Mouse (Mus musculus) testis, adult 2 months (tissue): ENCODE data around the gene Ubash3b. TPM values are rescaled to one million over a fixed set of nuclear protein-coding genes. Genes with fewer than 3 reads are reported as not detected.

Source experiments
- H3K27ac ChIP-seq: fragments of 200-500 bp; 2 replicates; pipeline ENCODE4 v1.5.1; 2012; ENCODE audit warnings: low read depth, low read length; ENCODE audit not compliant: control insufficient read depth, insufficient read depth
- H3K27me3 ChIP-seq: fragments of 200-500 bp; 2 replicates; pipeline ENCODE4 v1.6.1; 2012; ENCODE audit warnings: mild to moderate bottlenecking, low read length, moderate library complexity; ENCODE audit not compliant: control insufficient read depth, insufficient read depth
- H3K36me3 ChIP-seq: fragments of 200-500 bp; 2 replicates; pipeline ENCODE4 v1.6.1; 2012; ENCODE audit warnings: mild to moderate bottlenecking, low read length; ENCODE audit not compliant: control insufficient read depth, insufficient read depth
- H3K4me1 ChIP-seq: fragments of 200-500 bp; 2 replicates; pipeline ENCODE4 v1.6.1; 2012; ENCODE audit warnings: low read length; ENCODE audit not compliant: control insufficient read depth, insufficient read depth
- H3K4me3 ChIP-seq: fragments of 200-500 bp; 2 replicates; pipeline ENCODE4 v1.5.1; 2012; ENCODE audit warnings: low read depth, mild to moderate bottlenecking, low read length, moderate library complexity, mixed read lengths; ENCODE audit not compliant: control insufficient read depth
- CTCF ChIP-seq: fragments of 200-500 bp; IDR thresholded peaks from 2 replicates; pipeline ENCODE4 v1.5.1; 2012; ENCODE audit warnings: low read depth, mild to moderate bottlenecking, inconsistent platforms, low read length, moderate library complexity; ENCODE audit not compliant: control insufficient read depth, insufficient read depth, insufficient replicate concordance
- POLR2A ChIP-seq: fragments of 200-500 bp; IDR thresholded peaks from 2 replicates; pipeline ENCODE4 v1.6.1; 2012; ENCODE audit warnings: low read depth, mild to moderate bottlenecking, inconsistent platforms, low read length, moderate library complexity; ENCODE audit not compliant: control insufficient read depth
- polyA plus RNA-seq: library from polyadenylated mRNA; depleted of rRNA; stranded (reverse); fragments of >200 nt; gene quantifications from 2 replicates; pipeline ENCODE4 v1.2.3, GENCODE M21; 2012

Ubash3b gene
- polyA plus RNA-seq, 1 experiment = 1.6 TPM

- H3K27ac ChIP-seq = no peak overlapping the region
Measured at GRCm38 (mm10) chr9:41076150-41076549, 85.3 kb downstream of the Ubash3b start.

DNA sequence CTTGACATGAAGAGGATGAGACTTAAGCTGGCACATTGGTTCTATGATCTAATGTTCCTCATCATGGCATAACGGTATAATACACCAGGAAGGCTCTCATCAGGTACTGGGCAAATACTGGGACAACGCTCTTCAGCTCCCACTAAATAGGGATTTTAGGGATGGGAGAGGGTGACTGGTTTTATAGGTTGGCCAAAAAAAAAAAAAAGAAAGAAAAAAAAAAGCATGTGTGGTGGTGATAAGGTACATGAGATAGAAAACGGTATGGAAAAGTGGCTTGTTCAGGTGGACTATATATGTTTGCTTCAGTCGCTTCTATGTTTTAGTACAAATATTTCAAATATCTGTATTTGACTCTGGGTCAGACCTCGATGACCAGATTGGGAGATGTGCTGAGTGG is 86.0 kb downstream of the Ubash3b start:
- Histone ChIP-seq H3K36me3 (no peaks in the 10 kb centered on the region), H3K27me3 (no peaks in the 10 kb centered on the region), H3K4me3 (no peak overlapping the region), H3K4me1 (no peaks in the 10 kb centered on the region), H3K27ac (no peak overlapping the region)
- TF ChIP-seq CTCF = no peak
- no peak for TF ChIP-seq POLR2A

More at GRCm38 (mm10) chr9:41076150-41076549, 85.3 kb downstream of the Ubash3b start:
- H3K27me3 ChIP-seq = no peaks in the 10 kb centered on the region
- no peaks in the 10 kb centered on the region for H3K4me1 ChIP-seq
- TF ChIP-seq CTCF (no peak), POLR2A (no peak)
- H3K4me3 ChIP-seq = no peak overlapping the region
- no peaks in the 10 kb centered on the region for H3K36me3 ChIP-seq

DNA sequence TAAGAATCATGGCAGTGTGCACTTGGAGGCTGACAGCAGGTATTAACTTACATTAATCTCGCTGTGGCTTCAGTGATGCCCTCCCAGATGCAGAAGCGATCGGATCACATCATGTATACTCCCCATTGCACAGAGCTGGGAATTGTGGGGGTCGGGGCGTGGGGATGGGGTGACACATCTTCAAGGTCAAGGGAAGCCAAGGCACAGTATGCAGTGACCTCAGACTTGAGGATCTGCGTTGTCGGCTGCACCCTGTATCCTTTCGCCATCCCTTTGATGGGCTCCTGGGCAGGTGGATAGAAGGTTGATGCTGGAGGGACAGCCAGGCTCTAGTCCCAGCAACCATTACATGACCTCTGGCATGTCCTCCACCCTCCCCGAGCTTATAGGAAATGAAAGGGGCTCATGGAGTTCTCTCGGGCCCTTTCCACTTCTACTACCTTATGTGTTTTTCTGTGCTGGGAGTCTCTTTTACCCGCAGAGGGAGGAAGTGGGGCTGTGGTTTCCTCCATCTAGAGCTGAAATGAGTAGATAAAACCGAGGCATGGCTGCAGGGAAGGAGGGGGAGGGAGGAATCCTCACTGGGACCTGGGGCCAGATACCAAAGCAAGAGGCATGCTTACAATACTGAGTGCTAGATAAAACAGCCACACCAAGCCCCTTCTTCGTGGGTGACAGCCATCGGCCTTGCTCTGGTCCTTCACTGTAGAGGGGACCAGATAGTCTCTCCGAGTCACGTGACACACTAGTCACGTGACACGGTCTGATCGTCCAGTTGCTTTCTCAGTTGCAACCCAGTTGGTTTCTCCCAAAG is 88.1 kb downstream of the Ubash3b start:
- TF ChIP-seq CTCF (no peak), POLR2A (no peak)
- Histone ChIP-seq H3K36me3 (no peaks in the 10 kb centered on the region), H3K27ac (no peak overlapping the region), H3K4me1 (no peaks in the 10 kb centered on the region), H3K4me3 (no peak overlapping the region), H3K27me3 (no peaks in the 10 kb centered on the region)

GRCm38 (mm10) chr9:41072786-41073185 is 88.7 kb downstream of the Ubash3b start:
- no peak overlapping the region for H3K4me3 ChIP-seq
- H3K36me3 ChIP-seq = no peaks in the 10 kb centered on the region
- TF ChIP-seq CTCF (no peak), POLR2A (no peak)
- no peak overlapping the region for H3K27ac ChIP-seq
- H3K4me1 ChIP-seq = no peaks in the 10 kb centered on the region
- H3K27me3 ChIP-seq = no peaks in the 10 kb centered on the region

GRCm38 (mm10) chr9:41071906-41072511 is 89.5 kb downstream of the Ubash3b start:
- Histone ChIP-seq H3K27ac (no peak overlapping the region), H3K36me3 (no peaks in the 10 kb centered on the region)

GRCm38 (mm10) chr9:41070761-41071181 is 90.7 kb downstream of the Ubash3b start:
- Histone ChIP-seq H3K36me3 (no peaks in the 10 kb centered on the region), H3K4me1 (no peaks in the 10 kb centered on the region), H3K27me3 (no peaks in the 10 kb centered on the region), H3K27ac (no peak overlapping the region), H3K4me3 (no peak overlapping the region)
- no peak for TF ChIP-seq POLR2A
- no peak for TF ChIP-seq CTCF

More at GRCm38 (mm10) chr9:41071906-41072511, 89.5 kb downstream of the Ubash3b start:
- TF ChIP-seq POLR2A (no peak), CTCF (no peak)
- H3K27me3 ChIP-seq = no peaks in the 10 kb centered on the region
- no peak overlapping the region for H3K4me3 ChIP-seq
- no peaks in the 10 kb centered on the region for H3K4me1 ChIP-seq

DNA sequence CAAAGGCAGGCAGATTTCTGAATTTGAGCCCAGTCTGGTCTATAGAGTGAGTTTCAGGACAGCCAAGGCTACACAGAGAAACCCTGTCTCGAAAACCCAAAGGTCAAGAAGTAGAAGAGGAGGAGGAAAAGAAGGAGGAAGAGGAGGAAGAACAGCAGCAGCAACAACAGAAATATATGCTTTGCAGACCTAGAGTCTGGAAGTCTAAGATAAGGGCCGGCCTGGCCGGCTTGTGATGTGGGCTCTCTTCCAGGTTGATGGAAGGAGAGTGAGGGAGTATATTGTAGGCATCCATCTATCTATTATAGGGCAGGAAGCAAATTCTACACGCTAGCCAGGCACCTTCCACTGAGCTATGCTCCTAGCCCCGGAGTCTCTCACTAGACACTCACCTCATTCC is 92.0 kb downstream of the Ubash3b start:
- Histone ChIP-seq H3K36me3 (no peaks in the 10 kb centered on the region), H3K27ac (no peak overlapping the region), H3K27me3 (no peaks in the 10 kb centered on the region), H3K4me3 (no peak overlapping the region), H3K4me1 (no peaks in the 10 kb centered on the region)
- no peak for TF ChIP-seq CTCF
- no peak for TF ChIP-seq POLR2A
